Mouse (Mus musculus): ENCODE data around the gene Agtr1a.
A peak's percentile ranks its signal among the peaks of the same experiment; 100 is the strongest.

The Agtr1a gene

DNA sequence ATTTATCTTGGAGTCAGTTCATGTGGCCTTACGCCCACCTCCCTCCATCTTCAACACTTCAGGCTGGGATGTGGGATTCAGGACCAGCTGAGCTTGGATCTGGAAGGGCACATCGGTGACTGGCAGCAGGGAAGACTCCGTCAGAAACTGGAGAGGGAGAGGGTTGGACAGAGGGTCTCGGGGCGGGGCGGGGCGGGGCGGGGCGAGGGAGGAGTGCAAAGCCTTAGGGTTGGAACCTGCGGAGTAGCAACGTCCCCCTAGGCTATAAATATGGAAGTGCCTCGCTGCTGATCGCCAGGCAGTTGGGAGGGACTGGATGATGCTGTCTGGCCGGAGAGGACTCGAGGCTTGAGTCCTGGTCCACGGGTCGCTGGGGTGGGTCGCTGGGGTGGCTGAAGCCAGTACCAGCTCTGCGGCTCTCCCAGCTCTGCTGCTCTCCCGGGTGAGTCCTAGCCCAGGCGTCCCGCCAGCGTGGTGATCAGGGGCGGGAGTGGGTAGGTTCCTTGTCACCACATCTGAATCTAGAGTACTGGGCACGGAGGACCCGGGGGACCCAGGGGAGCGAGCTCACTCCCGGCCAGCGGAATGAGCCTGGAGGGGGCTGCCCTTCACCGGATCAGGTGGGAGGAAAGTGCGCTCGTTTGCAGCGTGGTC lies at the start of gene Agtr1a:
Gene Agtr1a, plus strand, starts transcription at position 294 of the 654 bp plus-strand sequence.
- DNase-seq (ENCODE audit: low read depth in 1 of 2, low spot score in 2 of 2), result no peak

DNA sequence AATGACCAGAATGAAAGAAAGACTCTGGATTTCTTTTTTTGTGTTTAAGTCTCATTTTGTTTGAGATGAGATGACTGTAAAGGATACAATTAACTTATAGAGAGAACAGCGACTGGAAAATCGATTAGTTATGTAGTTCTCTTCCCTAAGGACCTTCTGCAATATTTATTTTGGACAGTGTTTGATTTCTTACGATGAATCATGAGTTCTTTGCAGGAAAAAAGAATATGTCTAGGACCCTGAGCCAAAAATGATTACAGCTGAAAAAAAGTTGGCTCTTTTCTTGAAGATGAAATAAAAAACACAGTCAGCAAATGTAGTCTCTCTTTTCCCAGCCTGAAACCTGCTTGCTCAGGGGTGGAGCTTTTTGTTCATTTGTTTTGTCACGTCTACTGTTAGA lies 26.0 kb upstream of the Agtr1a start:
- no peak for DNase-seq (ENCODE audit: low read depth in 1 of 2, low spot score in 2 of 2)

DNA sequence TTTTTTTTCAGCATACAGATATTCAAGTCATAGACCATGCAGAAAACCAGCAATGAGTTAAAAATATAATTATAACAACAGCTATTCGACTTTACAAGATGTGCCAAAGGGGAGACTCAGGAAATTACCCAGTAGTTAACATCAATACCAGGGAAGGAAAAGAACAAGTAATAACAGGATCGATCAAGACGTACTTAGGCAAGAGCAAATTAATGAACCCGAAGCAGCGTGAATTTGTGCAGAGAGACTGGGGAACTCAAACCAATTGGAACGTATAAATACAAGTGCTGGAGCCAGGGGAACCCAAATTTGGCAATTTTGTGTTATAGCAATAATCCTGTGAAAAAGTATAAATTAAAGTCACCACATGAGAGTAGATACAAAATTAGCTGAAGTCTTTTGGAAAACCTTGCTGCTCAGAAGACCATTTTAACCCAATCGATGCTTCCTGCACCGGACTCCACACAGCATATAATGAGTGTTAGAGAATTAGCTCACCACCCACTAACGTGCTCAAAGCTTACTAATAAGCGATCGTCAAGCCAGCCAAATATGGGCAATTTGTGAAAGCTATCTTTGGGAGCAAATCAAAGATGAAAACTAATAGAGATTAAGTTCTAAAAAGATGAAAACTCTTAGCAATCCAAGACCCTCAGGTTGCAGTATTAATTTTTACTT lies 11.4 kb upstream of the Agtr1a start:
- no peak for DNase-seq (ENCODE audit: low read depth in 1 of 2, low spot score in 2 of 2)

DNA sequence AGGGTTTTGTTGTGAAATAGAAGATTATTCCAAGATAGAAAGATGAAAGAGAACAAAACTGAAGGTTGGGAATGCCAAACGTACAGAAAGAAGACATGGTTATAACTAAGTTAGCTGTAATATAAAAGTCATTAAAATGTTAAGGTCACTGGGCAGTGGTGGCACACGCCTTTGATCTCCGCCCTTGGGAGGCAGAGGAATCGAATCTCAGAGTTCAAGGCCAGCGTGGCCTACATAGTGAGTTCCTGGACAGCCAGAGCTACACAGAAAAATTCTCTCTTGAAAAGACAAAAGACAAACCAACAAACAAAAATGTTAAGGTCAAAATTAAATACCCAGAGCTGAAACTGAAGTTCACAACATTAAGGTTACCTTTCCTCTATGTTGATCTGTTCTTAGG lies 5.2 kb upstream of the Agtr1a start:
- DNase-seq (ENCODE audit: low read depth in 1 of 2, low spot score in 2 of 2), result no peak

DNA sequence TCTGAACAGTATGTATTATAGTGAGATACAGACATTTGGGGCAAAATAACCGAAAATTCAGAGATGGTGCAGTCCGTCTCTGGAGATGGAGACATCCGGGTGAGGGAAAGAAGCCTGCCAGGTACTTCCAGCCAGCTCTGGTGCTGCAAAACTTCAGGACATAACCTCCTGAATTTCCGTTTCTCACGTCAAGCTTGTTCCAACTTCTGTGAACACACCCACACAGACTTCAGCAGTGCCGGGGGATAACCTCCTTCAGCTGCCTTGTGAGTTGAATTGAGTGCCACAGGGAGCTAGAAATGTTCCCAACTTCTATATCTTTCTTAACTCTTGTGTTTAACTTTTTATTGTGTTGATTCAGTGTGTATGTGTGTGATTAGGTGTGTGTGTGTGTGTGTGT lies 4.4 kb upstream of the Agtr1a start:
- no peak for DNase-seq (ENCODE audit: low read depth in 1 of 2, low spot score in 2 of 2)

DNA sequence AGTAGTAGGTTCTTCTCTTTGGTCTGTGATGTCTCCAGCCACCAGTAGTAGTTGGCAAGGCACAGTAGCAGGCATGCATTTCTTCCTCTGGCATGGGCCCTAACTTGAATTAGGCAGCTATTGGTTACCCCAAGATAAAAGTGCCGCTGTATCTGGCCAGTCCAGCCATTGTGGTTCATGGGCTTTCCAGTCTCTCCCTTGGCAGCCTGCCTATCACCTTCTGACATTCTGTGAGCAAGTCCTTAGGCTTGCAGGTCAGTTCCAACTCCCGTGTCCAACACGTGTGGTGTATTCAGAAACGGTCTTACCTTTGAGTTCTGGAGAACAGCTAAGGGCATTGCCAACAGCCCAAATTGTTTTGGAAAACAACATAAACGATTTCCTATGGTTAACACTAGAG lies 3.7 kb upstream of the Agtr1a start:
- peak in 1 of 2 experiments; percentile 5 for DNase-seq (ENCODE audit: low read depth in 1 of 2, low spot score in 2 of 2)

DNA sequence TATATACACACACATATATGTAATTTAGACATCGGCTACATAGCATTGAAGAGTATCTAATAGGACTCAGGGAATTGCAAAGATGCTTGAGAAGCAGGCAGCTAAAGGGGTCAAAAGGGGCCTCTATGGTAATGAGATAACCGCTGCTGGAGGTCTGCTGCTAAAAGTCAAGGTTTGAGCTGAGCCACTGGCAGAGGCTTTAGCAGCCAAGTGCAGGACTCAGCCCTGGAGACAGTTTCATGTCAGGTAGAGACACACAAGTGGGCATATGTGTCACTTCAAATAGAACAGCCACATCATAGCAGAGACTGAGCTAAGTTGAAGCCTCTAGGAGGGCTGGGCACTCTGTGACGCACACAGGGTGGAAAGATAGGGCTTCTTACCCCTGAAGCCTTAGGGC lies 1.6 kb upstream of the Agtr1a start:
- DNase-seq (ENCODE audit: low read depth in 1 of 2, low spot score in 2 of 2), result no peak

DNA sequence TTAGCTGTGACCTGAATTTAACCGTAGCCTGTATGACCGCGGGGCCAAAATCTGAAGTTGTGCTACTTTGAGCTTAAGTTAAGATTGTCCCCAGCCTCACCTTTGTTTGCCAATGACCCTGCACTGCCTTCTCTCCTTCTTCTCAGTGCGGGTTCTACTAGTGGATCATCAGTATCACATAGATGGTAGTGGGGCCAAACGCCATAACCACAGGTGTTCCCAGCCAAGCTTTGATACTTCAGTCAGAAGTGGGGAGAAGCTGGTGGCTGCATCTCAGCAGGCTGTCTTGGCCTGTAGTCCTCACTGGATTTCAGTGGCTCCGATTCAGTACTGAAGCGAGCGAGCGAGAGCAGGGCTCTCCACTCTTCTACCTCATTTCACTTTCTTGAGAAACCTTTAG lies 672 bp downstream of the Agtr1a start:
- no peak for DNase-seq (ENCODE audit: low read depth in 1 of 2, low spot score in 2 of 2)

DNA sequence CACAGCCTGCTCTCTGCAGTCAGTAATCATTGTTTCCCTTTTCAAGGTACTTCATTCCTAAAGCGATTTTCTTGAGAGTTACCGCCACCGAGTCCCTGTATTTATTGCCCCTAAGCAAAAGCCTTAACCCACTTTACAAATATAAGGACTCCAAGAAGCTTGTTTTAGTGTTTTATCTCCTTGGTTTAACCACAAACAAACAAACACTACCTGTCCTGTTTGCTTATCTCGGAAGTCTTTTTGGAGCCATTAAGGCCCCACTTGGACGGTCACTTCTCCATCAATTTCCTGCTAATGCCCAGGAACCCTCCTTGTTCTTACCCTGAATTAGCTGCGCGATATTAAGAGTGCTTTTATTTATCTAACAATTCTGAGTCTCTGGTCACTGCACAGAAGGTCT lies 1.4 kb downstream of the Agtr1a start:
- no peak for DNase-seq (ENCODE audit: low read depth in 1 of 2, low spot score in 2 of 2)

DNA sequence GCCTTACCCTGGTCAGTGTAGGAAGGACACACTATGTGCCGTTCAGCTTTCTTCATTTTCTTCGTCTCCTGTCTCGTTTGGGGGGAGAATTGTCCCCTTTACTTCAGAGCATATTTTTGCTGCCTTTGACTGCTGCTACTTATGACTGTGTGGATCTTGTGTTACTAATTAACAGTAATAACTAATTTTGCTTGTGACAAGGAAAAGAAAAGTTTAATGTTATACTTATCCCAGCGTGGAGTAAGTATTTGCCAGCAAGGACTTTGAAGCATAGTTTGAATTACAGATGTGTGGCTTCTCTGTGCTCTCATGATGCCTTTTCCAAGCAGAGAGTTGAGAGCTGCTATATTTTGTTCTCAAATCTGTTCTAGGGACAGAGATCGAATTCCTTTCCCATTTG lies 2.3 kb downstream of the Agtr1a start:
- no peak for DNase-seq (ENCODE audit: low read depth in 1 of 2, low spot score in 2 of 2)

DNA sequence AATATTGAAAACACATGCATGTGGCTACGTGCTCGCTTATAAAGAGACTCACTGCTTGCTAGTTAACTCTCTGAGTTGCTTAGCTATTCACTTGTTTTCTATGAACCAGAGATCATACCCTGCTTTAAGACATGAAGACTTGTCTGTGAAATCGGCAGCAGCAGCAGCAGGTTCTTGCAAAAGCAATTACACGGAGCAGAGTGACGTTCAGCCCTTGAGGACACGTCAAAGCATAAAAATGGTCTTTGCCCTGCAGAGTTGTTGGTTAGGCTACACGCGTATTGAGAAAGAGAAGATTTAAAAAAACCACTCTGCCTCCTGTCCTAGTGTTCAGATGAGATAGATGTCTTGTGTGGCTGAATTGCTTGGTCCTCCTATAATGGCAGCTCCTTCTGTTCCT lies 3.7 kb downstream of the Agtr1a start:
- no peak for DNase-seq (ENCODE audit: low read depth in 1 of 2, low spot score in 2 of 2)

DNA sequence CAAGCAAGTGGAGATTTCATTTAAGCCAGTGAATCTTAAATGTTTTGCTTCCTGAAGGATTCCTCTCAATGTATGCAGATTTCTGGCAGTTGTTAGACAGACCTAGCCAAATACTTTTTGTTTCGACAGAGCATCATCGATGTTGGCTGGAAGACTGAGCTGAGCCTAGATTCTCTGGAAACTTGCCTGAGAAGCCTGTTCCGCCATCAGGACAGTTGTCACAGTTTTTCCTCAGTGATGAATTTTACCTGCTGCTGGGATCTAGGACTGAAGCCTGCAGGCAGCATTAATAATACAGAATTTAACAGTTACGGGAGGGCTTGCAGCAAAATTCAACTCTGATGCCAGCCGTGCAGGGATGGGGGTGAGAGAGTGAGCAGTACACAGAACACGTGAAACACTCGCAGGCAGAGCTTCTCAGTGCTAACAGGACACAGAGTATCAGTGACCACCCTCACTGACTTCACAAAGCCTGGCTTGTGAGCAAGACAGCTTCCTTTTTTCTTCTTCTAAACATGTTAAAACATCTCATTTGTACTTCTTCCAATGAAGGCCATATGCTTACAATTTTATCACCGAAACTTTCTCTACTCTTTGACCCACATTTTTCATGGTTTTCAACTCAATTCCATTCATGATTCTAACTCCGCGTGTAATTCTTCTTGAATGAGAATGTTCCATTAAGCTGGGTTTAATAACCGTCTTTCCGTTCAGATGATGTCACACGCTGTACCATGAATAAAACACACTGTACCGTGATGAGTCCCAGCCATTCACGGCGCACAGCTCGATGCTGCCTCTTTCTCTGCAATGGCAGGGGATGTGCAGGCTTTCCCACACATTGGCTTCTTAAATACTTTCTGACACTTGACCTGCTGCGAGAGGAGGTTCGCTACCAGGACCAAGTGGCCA lies 6.0 kb downstream of the Agtr1a start:
- DNase-seq (ENCODE audit: low read depth in 1 of 2, low spot score in 2 of 2), result no peak

DNA sequence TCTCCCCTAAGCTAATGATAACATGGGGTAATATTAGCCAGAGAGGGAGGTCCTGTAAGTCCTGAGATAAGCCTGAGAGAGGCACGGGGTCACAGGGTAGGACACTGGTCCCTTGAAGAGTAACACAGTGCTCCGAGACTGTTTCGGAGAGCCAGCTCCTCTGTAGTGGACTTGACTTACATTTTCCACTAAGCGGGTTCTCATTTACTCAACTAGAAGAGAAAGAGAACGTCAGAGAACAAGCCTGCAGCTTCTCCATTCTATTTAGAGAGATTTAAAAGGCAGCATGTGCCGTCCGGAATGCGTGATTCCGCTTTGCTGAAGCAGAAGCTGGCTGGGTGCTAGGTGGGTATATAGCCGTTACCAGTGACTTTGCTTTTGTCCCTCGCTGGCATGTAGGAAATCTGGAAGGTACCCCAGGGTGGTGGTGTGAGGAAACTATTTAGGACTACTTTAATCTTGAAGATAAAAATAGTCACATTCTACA lies 9.2 kb downstream of the Agtr1a start:
- no peak for DNase-seq (ENCODE audit: low read depth in 1 of 2, low spot score in 2 of 2)

DNA sequence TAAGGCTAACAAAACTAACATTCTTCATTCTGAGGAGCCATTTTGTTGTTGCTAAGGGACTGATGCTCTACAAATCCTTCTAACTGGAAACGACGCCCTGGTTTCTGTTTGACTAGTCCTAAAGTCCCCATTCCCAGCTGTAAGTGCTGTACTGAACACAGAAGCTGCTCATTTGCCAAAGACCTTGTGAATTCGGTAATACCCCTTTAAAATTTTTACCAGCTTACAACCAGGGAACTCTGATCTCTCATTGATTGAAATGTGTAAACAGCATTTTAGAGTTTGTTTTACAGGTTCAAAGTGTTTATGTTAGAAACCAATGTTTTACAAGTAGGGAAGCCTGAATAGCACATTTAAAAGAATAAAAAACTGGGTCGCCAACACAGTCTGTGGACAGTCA lies 10.6 kb downstream of the Agtr1a start:
- DNase-seq (ENCODE audit: low read depth in 1 of 2, low spot score in 2 of 2), result no peak

DNA sequence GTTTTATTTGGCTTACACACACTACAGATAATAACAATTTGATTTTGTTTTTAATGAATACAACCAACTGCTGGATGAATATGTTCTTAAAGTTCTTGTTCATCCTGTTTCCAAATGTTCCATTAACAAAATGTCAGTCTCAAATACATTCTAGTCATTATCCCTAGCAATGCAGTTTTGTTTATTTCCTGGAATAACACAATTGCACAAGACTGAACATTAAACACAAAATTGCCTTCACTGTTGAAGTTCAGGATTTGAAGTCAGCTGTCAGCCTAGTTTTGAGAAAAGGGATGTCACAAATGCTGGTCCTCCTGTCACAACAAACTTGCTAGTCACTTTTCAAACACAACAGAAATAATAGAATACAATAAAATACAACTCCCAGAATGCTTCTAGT lies 12.1 kb downstream of the Agtr1a start:
- no peak for DNase-seq (ENCODE audit: low read depth in 1 of 2, low spot score in 2 of 2)

DNA sequence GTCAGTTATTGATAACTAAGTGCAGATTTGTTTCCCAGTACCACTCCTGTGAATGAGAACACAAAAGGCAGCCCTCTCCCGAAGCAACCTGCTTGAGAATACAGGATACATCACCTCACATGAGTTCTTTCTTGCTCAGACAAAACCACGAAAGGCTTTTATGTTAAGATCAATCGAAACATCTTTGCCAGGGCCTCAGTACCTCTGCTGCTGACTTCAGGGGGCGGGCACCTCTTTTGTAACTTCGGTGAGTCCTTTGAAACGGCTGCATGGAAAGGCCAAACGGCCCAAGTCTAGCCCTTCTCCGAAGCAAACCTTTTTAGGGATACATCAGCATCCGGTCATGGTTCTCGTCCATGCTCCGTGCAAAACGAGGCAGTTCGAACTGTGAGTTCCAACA lies 15.7 kb downstream of the Agtr1a start:
- DNase-seq (ENCODE audit: low read depth in 1 of 2, low spot score in 2 of 2), result no peak

DNA sequence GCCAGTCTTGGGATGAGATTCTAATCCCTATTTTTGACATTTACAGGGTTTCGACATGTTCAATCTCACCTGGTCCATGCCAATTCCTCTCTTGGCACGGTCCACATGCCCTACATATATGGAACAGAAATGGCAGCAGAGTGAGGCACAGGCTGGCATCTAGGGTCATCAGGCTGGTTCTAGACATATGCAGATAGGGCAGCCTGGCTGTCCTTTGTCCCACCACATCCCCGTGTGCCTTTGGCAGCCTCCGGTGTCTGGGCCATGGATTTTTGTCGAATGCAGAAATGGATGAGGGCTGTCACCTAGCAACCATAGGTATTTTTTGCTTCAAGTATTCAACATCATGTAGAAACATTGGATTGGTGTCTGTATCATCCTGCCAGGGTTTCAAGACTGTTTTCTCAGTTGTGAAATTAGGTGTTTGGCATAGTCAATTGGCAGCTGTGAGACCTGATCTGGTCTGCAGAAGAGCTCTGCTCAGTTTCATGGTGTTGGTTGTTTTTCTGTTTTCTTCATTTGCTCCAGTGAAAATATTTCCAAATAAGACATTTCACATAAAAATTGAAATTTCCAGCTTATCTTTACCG lies 18.8 kb downstream of the Agtr1a start:
- DNase-seq (ENCODE audit: low read depth in 1 of 2, low spot score in 2 of 2), result no peak

DNA sequence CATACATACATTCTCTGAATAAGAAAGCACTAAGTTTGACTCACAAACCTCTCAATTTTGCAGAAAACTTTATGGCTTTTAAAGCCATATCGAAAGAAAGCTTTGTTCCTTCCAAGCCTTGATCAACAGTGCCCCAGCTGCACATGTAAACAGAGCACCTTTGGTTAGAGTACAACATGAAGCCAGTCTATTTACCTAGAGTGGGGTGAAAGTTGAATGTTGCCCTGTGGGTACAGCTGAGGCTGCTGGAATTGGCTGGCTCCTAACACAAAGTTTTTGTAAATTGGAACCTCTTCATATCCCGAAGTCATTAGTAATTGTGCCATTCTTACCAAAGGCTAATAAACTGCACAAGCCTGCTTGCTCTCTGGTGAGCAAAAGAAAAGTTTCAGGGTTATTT lies 19.7 kb downstream of the Agtr1a start:
- DNase-seq (ENCODE audit: low read depth in 1 of 2, low spot score in 2 of 2), result no peak

DNA sequence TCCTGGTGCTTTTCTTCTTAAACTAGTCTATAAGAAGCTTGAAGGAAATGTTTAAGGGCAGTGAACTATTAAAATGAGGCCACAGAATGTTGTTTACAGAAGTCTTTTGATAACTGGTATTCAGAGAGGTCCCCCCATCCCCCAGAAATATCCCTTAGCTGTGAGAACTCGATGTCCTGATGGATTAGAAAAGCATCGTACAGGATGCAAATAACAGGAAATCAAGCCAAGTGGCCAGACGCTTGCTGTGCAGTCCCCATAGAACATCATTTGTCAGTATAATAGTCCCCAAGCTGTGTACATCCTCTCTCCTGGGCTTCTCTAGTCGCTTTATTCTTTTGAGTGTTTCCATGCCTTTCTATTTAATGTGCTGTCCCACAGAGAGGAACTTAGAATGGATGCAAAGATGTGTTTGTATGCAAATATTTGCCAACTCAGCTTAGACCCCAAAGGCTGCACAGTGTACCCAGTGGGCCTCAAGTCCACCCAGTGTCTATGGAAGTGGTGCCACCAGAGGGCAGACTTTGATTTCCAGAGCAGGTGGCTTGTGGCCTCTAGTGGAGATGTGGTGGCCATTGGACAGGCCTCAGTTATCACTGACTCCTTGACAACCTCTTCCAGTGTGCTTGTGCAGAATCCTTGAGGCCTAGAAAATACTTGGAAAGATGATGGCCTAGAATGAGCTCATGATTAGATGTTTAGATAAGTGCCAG lies 22.4 kb downstream of the Agtr1a start:
- DNase-seq (ENCODE audit: low read depth in 1 of 2, low spot score in 2 of 2), result no peak

DNA sequence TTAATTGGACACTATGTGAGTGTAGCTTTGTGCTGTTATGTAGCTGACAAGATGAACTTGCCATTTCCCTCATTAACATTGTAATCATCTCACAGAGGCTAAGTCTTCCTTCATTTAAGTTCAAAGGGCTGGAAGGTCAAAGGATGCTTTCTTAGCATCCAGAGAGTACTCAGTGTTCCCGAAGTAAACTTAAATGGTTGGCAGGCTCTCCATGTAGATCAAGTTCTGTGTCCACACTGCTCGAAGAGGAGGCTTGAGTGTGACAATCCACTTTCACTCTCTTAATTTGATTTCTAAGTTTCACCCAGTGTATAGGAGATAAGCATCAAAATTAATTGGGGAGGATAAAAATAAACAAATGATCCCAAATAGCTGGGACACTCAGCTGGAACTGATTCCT lies 23.6 kb downstream of the Agtr1a start:
- DNase-seq (ENCODE audit: low read depth in 1 of 2, low spot score in 2 of 2), result no peak

DNA sequence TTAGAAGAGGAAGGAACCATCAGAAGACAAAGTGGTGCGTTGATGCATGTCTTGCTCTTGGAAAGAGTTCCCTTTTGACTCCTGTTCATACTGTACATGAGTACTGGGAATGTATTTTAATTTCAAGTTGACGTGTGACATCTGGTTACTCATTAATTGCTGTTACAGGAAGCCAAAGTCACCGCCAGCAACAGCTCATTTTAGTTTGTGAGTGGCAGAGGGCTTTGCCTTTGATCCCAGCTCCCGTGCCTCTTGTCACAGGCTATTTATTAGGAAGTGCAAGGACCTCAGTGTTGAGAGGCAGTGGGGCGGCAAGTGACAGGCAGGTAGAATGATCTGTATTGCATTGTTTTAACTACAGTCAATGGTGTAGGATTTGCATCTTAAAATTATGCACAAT lies 24.8 kb downstream of the Agtr1a start:
- no peak for DNase-seq (ENCODE audit: low read depth in 1 of 2, low spot score in 2 of 2)
